Mouse (Mus musculus) adrenal gland, adult 8-10 months (tissue): ENCODE data around the gene Hip1. TPM values are rescaled to one million over a fixed set of nuclear protein-coding genes. Genes with fewer than 3 reads are reported as not detected.

Experiments
- DNase-seq: peaks from one replicate; pipeline ENCODE4 v3.0.0; 2022
- total RNA-seq, 4 experiments: library from RNA; stranded (reverse); gene quantifications; 2 replicates each; pipeline ENCODE4 v1.2.4; 2022

Gene Hip1
- total RNA-seq, 4 experiments from 2014 or later = 18.9 to 39.9 (median 33.1) TPM

- no peak for DNase-seq
These were observed 13.5 kb downstream of the Hip1 start for GRCm38 (mm10) chr5:135531306-135531845.

- no peak for DNase-seq
These were observed 15.0 kb downstream of the Hip1 start for GRCm38 (mm10) chr5:135529964-135530363.

- no peak for DNase-seq
These were observed 15.6 kb downstream of the Hip1 start for GRCm38 (mm10) chr5:135529310-135529709.

- no peak for DNase-seq
These were observed 16.9 kb downstream of the Hip1 start for GRCm38 (mm10) chr5:135527986-135528385.

- DNase-seq = no peak
These were observed 20.0 kb downstream of the Hip1 start for GRCm38 (mm10) chr5:135524660-135525560.

- DNase-seq = no peak
These were observed 20.8 kb downstream of the Hip1 start for GRCm38 (mm10) chr5:135524087-135524486.

GRCm38 (mm10) chr5:135522111-135522722, 22.7 kb downstream of the Hip1 start:
- DNase-seq = peak; percentile 83

- no peak for DNase-seq
These were observed 27.5 kb downstream of the Hip1 start for GRCm38 (mm10) chr5:135517348-135517883.

- no peak for DNase-seq
These were observed 31.8 kb downstream of the Hip1 start for GRCm38 (mm10) chr5:135513131-135513530.

- DNase-seq = no peak
These were observed 33.8 kb downstream of the Hip1 start for GRCm38 (mm10) chr5:135511105-135511504.

GRCm38 (mm10) chr5:135508284-135508683, 36.6 kb downstream of the Hip1 start:
- DNase-seq = peak; percentile 36

- no peak for DNase-seq
These were observed 37.2 kb downstream of the Hip1 start for GRCm38 (mm10) chr5:135507561-135508273.

- DNase-seq = no peak
These were observed 39.5 kb downstream of the Hip1 start for GRCm38 (mm10) chr5:135505442-135505841.

GRCm38 (mm10) chr5:135502931-135503330, 42.0 kb downstream of the Hip1 start:
- DNase-seq = no peak

GRCm38 (mm10) chr5:135502027-135502426, 42.9 kb downstream of the Hip1 start:
- no peak for DNase-seq

- no peak for DNase-seq
These were observed 46.0 kb downstream of the Hip1 start for GRCm38 (mm10) chr5:135498914-135499313.

- DNase-seq = peak; percentile 63
These were observed 47.5 kb downstream of the Hip1 start for GRCm38 (mm10) chr5:135497347-135497955.

GRCm38 (mm10) chr5:135496489-135496888, 48.4 kb downstream of the Hip1 start:
- DNase-seq = no peak

GRCm38 (mm10) chr5:135495471-135495870, 49.4 kb downstream of the Hip1 start:
- DNase-seq = no peak

- no peak for DNase-seq
These were observed 50.6 kb downstream of the Hip1 start for GRCm38 (mm10) chr5:135494183-135494910.

- DNase-seq = peak; percentile 46
These were observed 51.8 kb downstream of the Hip1 start for GRCm38 (mm10) chr5:135493095-135493494.
